Mouse (Mus musculus) brain, embryonic 14.5 days (tissue): ENCODE measurements around the gene Ctf1.

Experiments
- CTCF ChIP-seq: fragments of 200-500 bp; IDR thresholded peaks from 2 replicates; pipeline ENCODE4 v1.5.1; 2012; ENCODE audit warnings: inconsistent platforms, mild to moderate bottlenecking, moderate library complexity, borderline replicate concordance; ENCODE audit not compliant: insufficient read depth, insufficient read length; ENCODE audit errors: extremely low read depth
- POLR2A ChIP-seq: fragments of 200-500 bp; IDR thresholded peaks from 2 replicates; pipeline ENCODE4 v1.6.1; 2012; ENCODE audit warnings: mild to moderate bottlenecking, inconsistent platforms, borderline replicate concordance; ENCODE audit not compliant: poor library complexity, insufficient read depth, insufficient read length, severe bottlenecking; ENCODE audit errors: extremely low read depth

GRCm38 (mm10) chr7:127750131-127751127, 37.9 kb downstream of the Ctf1 start:
- TF ChIP-seq CTCF (no peak), POLR2A (no peak)
